Comparison of ENCODE assay signal across 11 mouse cellular contexts in genomic region chr12:69085522-69086179, GRCm38 (mm10).
DNase-seq lines count a peak whose midpoint lies in the region; ATAC-seq and TF ChIP-seq lines count a peak whose summit lies in the region.
"Had no signal": no experiment of that assay in that cellular context is flagged by ENCODE, and none has a peak within 500 bp of the region (broad histone marks: within the 10 kb centered on the region; RNA-seq: fewer than 3 reads in every experiment).

No protein-coding gene starts in this region.

- H3K4me2 ChIP-seq in hindbrain, postnatal 0 days (ENCODE audit: low read depth, low read length), result peak overlapping the region; percentile 44
- H3K4me2 ChIP-seq in neural tube, embryonic 15.5 days, result peak overlapping the region; percentile 54

- no peak for TF ChIP-seq CTCF in hindbrain, postnatal 0 days (IDR thresholded peaks at IDR 0.05; ENCODE audit: low read depth)

- no peaks in the 10 kb centered on the region for H3K36me3 ChIP-seq in forebrain, embryonic 10.5 days (replicated peaks)
- no peaks in the 10 kb centered on the region for H3K36me3 ChIP-seq in hindbrain, postnatal 0 days (ENCODE audit: insufficient read depth, low read length)
- no peaks in the 10 kb centered on the region for H3K36me3 ChIP-seq in neural tube, embryonic 15.5 days

- peak overlapping the region; percentile 27 for H3K4me3 ChIP-seq in forebrain, embryonic 10.5 days
- no peak overlapping the region for H3K4me3 ChIP-seq in hindbrain, postnatal 0 days (ENCODE audit: low read length)
- peak overlapping the region; percentile 19; the same call in 1 of the 2 replicates for H3K4me3 ChIP-seq in neural tube, embryonic 15.5 days (replicated peaks)
- H3K4me3 ChIP-seq: myocyte had no signal

- H3K27me3 ChIP-seq in forebrain, embryonic 10.5 days (ENCODE audit: poor library complexity, severe bottlenecking), result no peaks in the 10 kb centered on the region
- no peaks in the 10 kb centered on the region for H3K27me3 ChIP-seq in hindbrain, postnatal 0 days (ENCODE audit: insufficient read depth, low read length)
- H3K27me3 ChIP-seq in neural tube, embryonic 15.5 days (replicated peaks), result no peaks in the 10 kb centered on the region

- H3K9ac ChIP-seq in hindbrain, postnatal 0 days (replicated peaks; ENCODE audit: low read length), result no peak overlapping the region
- no peak overlapping the region for H3K9ac ChIP-seq in neural tube, embryonic 15.5 days (replicated peaks)

- H3K9me3 ChIP-seq in forebrain, embryonic 10.5 days, result no peaks in the 10 kb centered on the region
- no peaks in the 10 kb centered on the region for H3K9me3 ChIP-seq in hindbrain, postnatal 0 days (ENCODE audit: low read length)
- no peaks in the 10 kb centered on the region for H3K9me3 ChIP-seq in neural tube, embryonic 15.5 days (replicated peaks)

- H3K4me1 ChIP-seq in forebrain, embryonic 10.5 days, result peaks cover 37% of the 10 kb centered on the region
- no peaks in the 10 kb centered on the region for H3K4me1 ChIP-seq in hindbrain, postnatal 0 days (ENCODE audit: insufficient read depth, low read length)
- peaks cover 13% of the 10 kb centered on the region for H3K4me1 ChIP-seq in neural tube, embryonic 15.5 days

- no peak for ATAC-seq in hindbrain, postnatal 0 days
- ATAC-seq in neural tube, embryonic 15.5 days (ENCODE audit: low FRiP score), result peak; percentile 48; the same call in 1 of the 2 replicates
- ATAC-seq in erythroblast, adult 5-6 weeks (replicated peaks; ENCODE audit: low FRiP score, poor library complexity, severe bottlenecking), result no peak
- no peak for ATAC-seq in megakaryocyte, adult 5-6 weeks (ENCODE audit: poor library complexity, severe bottlenecking)
- ATAC-seq: Patski had no signal

- peak overlapping the region; percentile 48; the same call in 1 of the 2 replicates for H3K27ac ChIP-seq in forebrain, embryonic 10.5 days
- H3K27ac ChIP-seq in hindbrain, postnatal 0 days, result no peak overlapping the region
- no peak overlapping the region for H3K27ac ChIP-seq in neural tube, embryonic 15.5 days (replicated peaks)

- 32% methylated on average over 19 of the region's 19 CpGs for WGBS in forebrain, embryonic 10.5 days
- 33% methylated on average over 19 of the region's 19 CpGs for WGBS in hindbrain, postnatal 0 days
- whole genome bisulfite sequencing in neural tube, embryonic 15.5 days, result 28% methylated on average over 19 of the region's 19 CpGs

- peak; percentile 18 to 31 for DNase-seq in kidney, postnatal 4 days
- no peak for DNase-seq in kidney, adult 8-10 months
- DNase-seq in forebrain, embryonic 10.5 days (ENCODE audit: extremely low spot score, low spot score), result no peak
- DNase-seq in hindbrain, postnatal 0 days (ENCODE audit: low spot score), result peak; percentile 31
- no peak for DNase-seq in yolk sac, embryonic 10.5 days (ENCODE audit: low spot score)
- DNase-seq: gastrocnemius, postnatal 10 days had no signal

Comparison
In these comparisons a context has a peak if more than half of its experiments do, and no peak if none do; other contexts are left out.
1. DNase-seq: peak in kidney, postnatal 4 days (2 of 2) and hindbrain, postnatal 0 days (single experiment); none in kidney, adult 8-10 months (0 of 2), forebrain, embryonic 10.5 days (single experiment) and yolk sac, embryonic 10.5 days (single experiment).